Mouse (Mus musculus) heart, postnatal 0 days (tissue): ENCODE data around the gene Nle1. TPM values are rescaled to one million over a fixed set of nuclear protein-coding genes. Genes with fewer than 3 reads are reported as not detected.
"Not testable (repeated sequence)": the region's sequence is repeated elsewhere in the genome, so short reads cannot be mapped to it uniquely, and the experiment has no call there.

Experiments used
- ATAC-seq: fragments of 200-750 bp; cut with Nextera tagmentation; 2 replicates; pipeline ENCODE4 v1.8.0; 2017; ENCODE audit warnings: low read depth, moderate number of reproducible peaks, moderate library complexity; ENCODE audit not compliant: insufficient read depth
- DNase-seq: peaks from one replicate; pipeline ENCODE4 v3.0.0-alpha.2; 2016; ENCODE audit warnings: low spot score
- H3K27ac ChIP-seq: fragments of 300-500 bp; sonication (generic); 2 replicates; pipeline ENCODE4 v1.5.1; 2014; ENCODE audit warnings: low read depth, mild to moderate bottlenecking
- H3K27me3 ChIP-seq: fragments of 300-500 bp; sonication (generic); 2 replicates; pipeline ENCODE4 v1.6.1; 2014; ENCODE audit warnings: low read length, mixed read lengths; ENCODE audit not compliant: control insufficient read depth, insufficient read depth
- H3K36me3 ChIP-seq: fragments of 300-500 bp; sonication (generic); replicated peaks from 2 replicates; pipeline ENCODE4 v1.6.1; 2014; ENCODE audit warnings: low read length, mixed read lengths; ENCODE audit not compliant: control insufficient read depth, insufficient read depth
- H3K4me1 ChIP-seq: fragments of 300-500 bp; sonication (generic); 2 replicates; pipeline ENCODE4 v1.6.1; 2014; ENCODE audit warnings: antibody characterized with exemption; ENCODE audit not compliant: control insufficient read depth, insufficient read depth
- H3K4me2 ChIP-seq: fragments of 300-500 bp; sonication (generic); 2 replicates; pipeline ENCODE4 v1.6.1; 2014; ENCODE audit warnings: low read depth, mild to moderate bottlenecking, low read length, moderate library complexity
- H3K4me3 ChIP-seq: fragments of 300-500 bp; sonication (generic); 2 replicates; pipeline ENCODE4 v1.5.1; 2014; ENCODE audit warnings: low read depth, low read length
- H3K9ac ChIP-seq: fragments of 300-500 bp; sonication (generic); replicated peaks from 2 replicates; pipeline ENCODE4 v1.6.1; 2014; ENCODE audit warnings: low read depth, low read length, mixed read lengths
- H3K9me3 ChIP-seq: fragments of 300-500 bp; sonication (generic); replicated peaks from 2 replicates; pipeline ENCODE4 v1.6.1; 2016; ENCODE audit warnings: low read length; ENCODE audit not compliant: control insufficient read depth
- CTCF ChIP-seq: IDR thresholded peaks from 2 replicates; pipeline ENCODE4 v1.5.1; 2016; ENCODE audit warnings: antibody characterized with exemption, control low read depth, low read depth
- EP300 ChIP-seq: IDR thresholded peaks from 2 replicates; pipeline ENCODE4 v1.6.1; 2016; ENCODE audit warnings: antibody characterized with exemption, low read depth
- WGBS: fragments of 180-500 bp; shearing (Covaris S2); extraction: QIAGEN DNeasy Blood & Tissue Kit; methylation state at CpG from one replicate; pipeline ENCODE4 v1.1.7; 2014; 5-methylcytosine and 5-hydroxymethylcytosine counted together
- polyA plus RNA-seq: library from polyadenylated mRNA; unstranded; fragments of >200 nt; fragmentation: Nextera tagmentation; extraction: Ambion mirVana; gene quantifications from 2 replicates; pipeline ENCODE4 v1.2.1, GENCODE M21; 2015
- total RNA-seq: library from RNA; depleted of rRNA; stranded (reverse); fragments of >200 nt; gene quantifications from 2 replicates; pipeline ENCODE4 v1.2.3, GENCODE M21; 2014; ENCODE audit warnings: low replicate concordance

The Nle1 gene
- total and polyA plus RNA-seq, 2 experiments from 2014 or later: 9.4 to 28.1 TPM

DNA sequence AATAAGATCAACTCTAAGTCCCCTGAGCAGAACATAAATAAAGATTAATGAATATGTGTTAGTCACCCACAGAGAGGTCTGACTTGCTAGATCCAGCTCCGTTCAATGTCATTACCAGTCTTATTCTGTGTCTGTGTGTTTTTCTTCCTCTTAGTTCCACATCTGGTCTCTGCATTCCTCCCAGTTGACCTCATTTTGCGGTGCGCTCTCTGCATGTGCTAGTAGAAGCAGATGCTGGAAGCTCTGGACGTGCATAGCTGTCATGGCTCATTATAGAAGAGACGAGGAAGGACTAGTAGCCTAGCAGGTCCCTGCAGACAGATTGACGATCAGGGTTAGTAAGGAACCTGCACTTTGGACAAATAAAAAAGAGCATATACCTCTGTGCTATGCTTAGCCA, 35.1 kb upstream of the Nle1 start:
- DNase-seq (no peak), ATAC-seq (no peak)
- H3K4me1 ChIP-seq: peaks cover 13% of the 10 kb centered on the region; the same call in 1 of the 2 replicates
- TF ChIP-seq EP300 (no peak), CTCF (no peak)
- no peak overlapping the region for H3K9ac ChIP-seq
- H3K4me2 ChIP-seq: no peak overlapping the region
- H3K9me3 ChIP-seq: no peaks in the 10 kb centered on the region
- no peak overlapping the region for H3K27ac ChIP-seq
- WGBS: 52% methylated on average over 6 of the region's 6 CpGs
- H3K4me3 ChIP-seq: no peak overlapping the region
- H3K36me3 ChIP-seq: peaks cover 56% of the 10 kb centered on the region
- H3K27me3 ChIP-seq: no peaks in the 10 kb centered on the region

DNA sequence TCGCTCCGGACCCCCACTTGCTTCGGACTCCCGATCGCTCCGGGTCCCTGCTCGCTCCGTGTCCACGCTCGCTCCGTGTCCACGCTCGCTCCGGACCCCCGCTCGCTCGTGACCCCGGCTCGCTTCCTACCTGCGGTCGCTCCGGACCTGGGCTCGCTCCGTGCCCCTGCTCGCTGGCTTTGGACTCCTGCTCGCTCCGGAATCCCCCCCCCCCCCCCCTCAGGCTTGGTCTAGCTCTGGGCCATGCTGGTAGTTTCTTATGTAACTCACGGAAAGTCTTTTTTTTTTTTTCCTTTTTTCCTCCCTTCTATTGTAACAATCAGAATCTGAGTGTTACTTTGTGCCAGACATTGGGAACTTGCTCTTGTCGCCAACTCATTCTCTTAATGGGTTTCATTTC, 25.0 kb upstream of the Nle1 start:
- 66% methylated on average over 29 of the region's 29 CpGs for WGBS
- H3K9me3 ChIP-seq: peaks cover 16% of the 10 kb centered on the region
- no peak for TF ChIP-seq EP300
- TF ChIP-seq CTCF: no peak
- H3K36me3 ChIP-seq: peaks cover 66% of the 10 kb centered on the region
- no peaks in the 10 kb centered on the region for H3K27me3 ChIP-seq
- peak overlapping the region; percentile 60 for H3K4me3 ChIP-seq
- H3K27ac ChIP-seq: peak overlapping the region; percentile 81
- H3K4me1 ChIP-seq: no peaks in the 10 kb centered on the region
- no peak for DNase-seq
- no peak for ATAC-seq
- H3K9ac ChIP-seq: peak overlapping the region; percentile 63
- peak overlapping the region; percentile 64 for H3K4me2 ChIP-seq

DNA sequence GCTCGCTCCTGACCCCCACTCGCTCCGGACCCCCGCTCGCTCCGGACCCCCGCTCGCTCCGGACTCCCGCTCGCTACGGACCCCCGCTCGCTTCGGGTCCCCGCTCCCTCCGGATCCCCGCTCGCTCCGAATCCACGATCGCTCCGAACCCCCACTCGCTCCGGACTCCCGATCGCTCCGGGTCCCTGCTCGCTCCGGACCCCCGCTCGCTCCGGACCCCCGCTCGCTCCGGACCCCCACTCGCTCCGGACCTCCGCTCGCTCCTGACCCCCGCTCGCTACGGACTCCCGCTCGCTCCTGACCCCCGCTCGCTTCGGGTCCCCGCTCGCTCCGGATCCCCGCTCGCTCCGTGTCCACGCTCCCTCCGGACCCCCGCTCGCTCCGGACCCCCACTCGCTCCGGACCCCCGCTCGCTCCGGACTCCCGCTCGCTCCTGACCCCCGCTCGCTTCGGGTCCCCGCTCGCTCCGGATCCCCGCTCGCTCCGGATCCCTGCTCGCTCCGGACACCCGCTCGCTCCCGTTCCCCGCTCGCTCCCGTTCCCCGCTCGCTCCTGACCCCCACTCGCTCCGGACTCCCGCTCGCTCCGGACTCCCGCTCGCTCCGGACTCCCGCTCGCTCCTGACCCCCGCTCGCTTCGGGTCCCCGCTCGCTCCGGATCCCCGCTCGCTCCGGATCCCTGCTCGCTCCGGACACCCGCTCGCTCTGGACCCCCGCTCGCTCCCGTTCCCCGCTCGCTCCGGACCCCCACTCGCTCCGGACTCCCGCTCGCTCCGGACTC, 23.6 kb upstream of the Nle1 start:
- WGBS: 17% methylated on average over 111 of the region's 119 CpGs
- H3K27ac ChIP-seq: peak overlapping the region; percentile 81
- H3K9ac ChIP-seq: peak overlapping the region; percentile 72
- H3K9me3 ChIP-seq: peaks cover 16% of the 10 kb centered on the region
- H3K4me3 ChIP-seq: peak overlapping the region; percentile 60
- H3K36me3 ChIP-seq: peaks cover 64% of the 10 kb centered on the region
- H3K4me1 ChIP-seq, DNase-seq, ATAC-seq, H3K27me3 ChIP-seq: not testable (repeated sequence)
- peak overlapping the region; percentile 64 for H3K4me2 ChIP-seq

DNA sequence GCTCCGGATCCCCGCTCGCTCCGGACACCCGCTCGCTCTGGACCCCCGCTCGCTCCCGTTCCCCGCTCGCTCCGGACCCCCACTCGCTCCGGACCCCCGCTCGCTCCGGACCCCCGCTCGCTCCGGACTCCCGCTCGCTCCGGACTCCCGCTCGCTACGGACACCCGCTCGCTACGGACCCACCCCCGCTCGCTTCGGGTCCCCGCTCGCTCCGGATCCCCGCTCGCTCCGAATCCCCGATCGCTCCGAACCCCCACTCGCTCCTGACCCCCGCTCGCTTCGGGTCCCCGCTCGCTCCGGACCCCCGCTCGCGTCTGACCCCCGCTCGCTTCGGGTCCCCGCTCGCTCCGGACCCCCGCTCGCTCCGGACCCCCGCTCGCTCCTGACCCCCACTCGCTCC, 22.9 kb upstream of the Nle1 start:
- 24% methylated on average over 53 of the region's 63 CpGs for WGBS
- H3K4me2 ChIP-seq: peak overlapping the region; percentile 64
- peak overlapping the region; percentile 60 for H3K4me3 ChIP-seq
- H3K27me3 ChIP-seq, H3K4me1 ChIP-seq, DNase-seq, ATAC-seq: not testable (repeated sequence)
- H3K36me3 ChIP-seq: peaks cover 64% of the 10 kb centered on the region
- peaks cover 16% of the 10 kb centered on the region for H3K9me3 ChIP-seq
- H3K9ac ChIP-seq: peak overlapping the region; percentile 72
- peak overlapping the region; percentile 78 for H3K27ac ChIP-seq

DNA sequence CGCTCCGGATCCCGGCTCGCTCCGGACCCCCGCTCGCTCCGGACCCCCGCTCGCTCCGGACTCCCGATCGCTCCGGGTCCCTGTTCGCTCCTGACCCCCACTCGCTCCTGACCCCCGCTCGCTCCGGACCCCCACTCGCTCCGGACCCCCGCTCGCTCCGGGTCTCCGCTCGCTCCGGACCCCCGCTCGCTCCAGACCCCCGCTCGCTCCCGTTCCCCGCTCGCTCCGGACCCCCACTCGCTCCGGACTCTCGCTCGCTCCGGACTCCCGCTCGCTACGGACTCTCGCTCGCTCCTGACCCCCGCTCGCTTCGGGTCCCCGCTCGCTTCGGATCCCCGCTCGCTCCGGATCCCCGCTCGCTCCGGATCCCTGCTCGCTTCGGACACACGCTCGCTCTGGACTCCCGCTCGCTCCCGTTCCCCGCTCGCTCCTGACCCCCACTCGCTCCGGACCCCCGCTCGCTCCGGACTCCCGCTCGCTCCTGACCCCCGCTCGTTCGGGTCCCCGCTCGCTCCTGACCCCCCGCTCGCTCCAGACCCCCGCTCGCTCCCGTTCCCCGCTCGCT, 22.3 kb upstream of the Nle1 start:
- not testable (repeated sequence) for DNase-seq

DNA sequence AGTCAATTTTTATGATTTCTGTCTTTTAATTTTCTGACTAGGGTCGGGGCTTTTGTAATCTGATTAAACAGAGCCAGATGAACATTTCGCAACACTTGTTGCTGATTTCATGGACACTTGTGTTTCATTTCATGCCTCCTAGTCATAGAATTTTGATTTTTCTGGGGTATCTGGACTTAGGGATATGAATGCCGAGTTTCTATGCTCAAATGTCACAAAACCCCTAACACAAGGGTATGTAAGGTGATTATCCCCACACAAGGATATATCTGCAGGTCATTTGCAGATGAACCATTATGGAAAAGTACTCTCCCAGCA, 21.4 kb upstream of the Nle1 start:
- TF ChIP-seq EP300 (no peak), CTCF (no peak)
- H3K9me3 ChIP-seq: peaks cover 16% of the 10 kb centered on the region
- no peak for ATAC-seq
- H3K36me3 ChIP-seq: peaks cover 61% of the 10 kb centered on the region
- H3K27ac ChIP-seq: no peak overlapping the region
- no peaks in the 10 kb centered on the region for H3K27me3 ChIP-seq
- H3K4me3 ChIP-seq: no peak overlapping the region
- H3K4me1 ChIP-seq: 0 out of 2 replicates have a peak, but pooled peaks cover 7% of the 10 kb centered on the region
- 79% methylated on average over 3 of the region's 3 CpGs for WGBS
- H3K9ac ChIP-seq: no peak overlapping the region
- no peak for DNase-seq
- H3K4me2 ChIP-seq: no peak overlapping the region

More for the DNA sequence above, 22.3 kb upstream of the Nle1 start:
- Histone ChIP-seq H3K36me3 (peaks cover 62% of the 10 kb centered on the region), H3K27ac (peak overlapping the region; percentile 78), H3K9me3 (peaks cover 16% of the 10 kb centered on the region), H3K4me2 (peak overlapping the region; percentile 64), H3K9ac (peak overlapping the region; percentile 72), H3K4me3 (peak overlapping the region; percentile 60)
- ATAC-seq, H3K27me3 ChIP-seq, H3K4me1 ChIP-seq: not testable (repeated sequence)
- WGBS: 35% methylated on average over 80 of the region's 85 CpGs
